Comparison of ENCODE assay signal across 15 mouse cellular contexts in the genomic region with DNA sequence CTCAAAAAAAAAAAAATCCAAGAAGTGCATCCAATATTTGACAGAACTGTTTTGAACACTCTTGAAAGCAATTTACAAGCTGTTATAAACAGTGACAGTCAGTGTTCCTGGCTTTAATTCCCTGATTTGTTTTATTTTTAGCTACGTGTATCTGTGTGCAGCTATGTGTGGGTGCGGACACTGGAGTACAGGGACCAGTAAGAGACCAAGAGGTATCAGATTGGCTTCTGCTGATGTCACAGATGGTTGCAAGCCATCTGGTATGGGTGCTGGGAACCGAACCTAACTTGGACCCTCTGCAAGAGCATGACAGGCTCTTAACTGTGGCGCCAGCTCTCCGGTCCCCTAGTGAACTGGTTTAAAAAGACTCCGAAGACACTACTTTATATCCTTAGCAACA.
"Had no signal": no experiment of that assay in that cellular context is flagged by ENCODE, and none has a peak within 500 bp of the region (broad histone marks: within the 10 kb centered on the region; RNA-seq: fewer than 3 reads in every experiment).

No protein-coding gene starts in this region.

- DNase-seq: gastrocnemius, postnatal 14 days; gastrocnemius, postnatal 36 days; heart, adult 18-20 months; heart, postnatal 14 days; heart, postnatal 36 days; kidney, adult 11 months; kidney, adult 2 months; kidney, adult 9 months; kidney, postnatal 14 days; kidney, postnatal 4 days; liver; liver, embryonic 13.5 days; liver, postnatal 0 days had no signal

- ATAC-seq: hindbrain, postnatal 0 days; intestine, embryonic 16.5 days; liver, postnatal 0 days had no signal
